Mouse (Mus musculus) neural tube, embryonic 11.5 days (tissue): ENCODE measurements around the gene Lrrn4cl. TPM values are rescaled to one million over a fixed set of nuclear protein-coding genes. Genes with fewer than 3 reads are reported as not detected.
A peak's percentile ranks its signal among the peaks of the same experiment; 100 is the strongest.

Source experiments
- ATAC-seq: fragments of 200-750 bp; cut with Nextera tagmentation; 2 replicates; pipeline ENCODE4 v1.8.0; 2017; ENCODE audit warnings: moderate number of reproducible peaks, mild to moderate bottlenecking, moderate TSS enrichment, moderate library complexity; ENCODE audit not compliant: insufficient read depth, low FRiP score, low TSS enrichment
- DNase-seq: peaks from one replicate; pipeline ENCODE4 v3.0.0-alpha.2; 2015; ENCODE audit warnings: low spot score
- H3K27ac ChIP-seq: fragments of 300-500 bp; sonication (generic); 2 replicates; pipeline ENCODE4 v1.5.1; 2014; ENCODE audit warnings: low read depth, mild to moderate bottlenecking, low read length
- H3K27me3 ChIP-seq: fragments of 300-500 bp; sonication (generic); 2 replicates; pipeline ENCODE4 v1.6.1; 2014; ENCODE audit warnings: mild to moderate bottlenecking, low read length, mixed read lengths; ENCODE audit not compliant: control insufficient read depth, insufficient read depth
- H3K36me3 ChIP-seq: fragments of 300-500 bp; sonication (generic); 2 replicates; pipeline ENCODE4 v1.6.1; 2014; ENCODE audit warnings: mild to moderate bottlenecking, low read length, moderate library complexity, mixed read lengths; ENCODE audit not compliant: control insufficient read depth, insufficient read depth
- H3K4me1 ChIP-seq: fragments of 300-500 bp; sonication (generic); 2 replicates; pipeline ENCODE4 v1.6.1; 2014; ENCODE audit warnings: low read length, mixed read lengths; ENCODE audit not compliant: control insufficient read depth, insufficient read depth
- H3K4me2 ChIP-seq: fragments of 300-500 bp; sonication (generic); 2 replicates; pipeline ENCODE4 v1.6.1; 2014; ENCODE audit warnings: low read depth, mild to moderate bottlenecking, moderate library complexity
- H3K4me3 ChIP-seq: fragments of 300-500 bp; sonication (generic); 2 replicates; pipeline ENCODE4 v1.5.1; 2014; ENCODE audit warnings: low read depth, low read length
- H3K9ac ChIP-seq: fragments of 300-500 bp; sonication (generic); 2 replicates; pipeline ENCODE4 v1.6.1; 2014; ENCODE audit warnings: mild to moderate bottlenecking, low read length
- H3K9me3 ChIP-seq: fragments of 300-500 bp; sonication (generic); 2 replicates; pipeline ENCODE4 v1.6.1; 2016; ENCODE audit warnings: low read length; ENCODE audit not compliant: control insufficient read depth
- WGBS: fragments of 180-500 bp; shearing (Covaris S2); extraction: QIAGEN DNeasy Blood & Tissue Kit; methylation state at CpG from one replicate; pipeline ENCODE4 v1.1.7; 2014; 5-methylcytosine and 5-hydroxymethylcytosine counted together
- polyA plus RNA-seq: library from polyadenylated mRNA; unstranded; fragments of >200 nt; fragmentation: Nextera tagmentation; extraction: Ambion mirVana; gene quantifications from 2 replicates; pipeline ENCODE4 v1.2.1, GENCODE M21; 2014

Lrrn4cl gene
- 0.32 and 0.44 TPM in 2 replicates for polyA plus RNA-seq

DNA sequence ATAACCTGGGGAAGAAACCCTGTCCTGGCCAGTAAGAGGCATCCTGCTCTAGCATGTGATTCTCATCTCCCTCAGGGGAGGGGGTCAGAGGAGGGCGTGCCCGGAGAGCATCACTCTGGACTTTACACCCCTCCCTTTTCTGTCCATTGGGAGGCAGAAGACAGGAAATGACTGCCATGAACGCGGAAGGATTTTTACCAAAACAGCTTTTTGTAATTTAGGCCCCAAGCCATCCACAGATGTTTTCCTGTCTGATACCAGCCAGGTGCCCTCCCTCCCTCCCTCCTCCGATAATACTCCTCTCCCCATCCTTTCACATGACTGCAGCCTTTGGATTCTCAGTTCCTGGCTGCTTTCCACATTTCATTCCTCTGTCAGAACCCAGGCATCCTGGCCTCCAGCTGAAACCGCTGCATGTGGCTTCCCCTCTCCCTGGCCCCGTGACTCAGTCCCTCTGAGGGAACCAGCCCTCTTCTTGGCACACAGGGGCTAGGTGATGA lies at the start of gene Lrrn4cl:
Lrrn4cl (plus strand) TSS at position 367 of the 500 bp plus-strand sequence.
- ATAC-seq: no peak
- 49% methylated on average over 7 of the region's 7 CpGs for WGBS
- Histone ChIP-seq H3K27ac (no peak within 1 kb of the TSS), H3K4me2 (no peak within 1 kb of the TSS), H3K27me3 (no peaks in the 10 kb centered on the region), H3K4me3 (no peak within 1 kb of the TSS), H3K36me3 (peaks cover 5% of the 10 kb centered on the region), H3K4me1 (no peaks in the 10 kb centered on the region), H3K9me3 (no peaks in the 10 kb centered on the region), H3K9ac (peak within 1 kb of the TSS; percentile 32; the same call in 1 of the 2 replicates)
- DNase-seq: peak; percentile 31

- peak; percentile 99 for ATAC-seq
- H3K4me1 ChIP-seq: peaks cover 13% of the 10 kb centered on the region
Measured at GRCm38 (mm10) chr19:8802130-8802821, 48.3 kb upstream of the Lrrn4cl start, which contains the start of gene Zbtb3. Gene Zbtb3, plus strand, starts transcription at chr19:8802555.

DNA sequence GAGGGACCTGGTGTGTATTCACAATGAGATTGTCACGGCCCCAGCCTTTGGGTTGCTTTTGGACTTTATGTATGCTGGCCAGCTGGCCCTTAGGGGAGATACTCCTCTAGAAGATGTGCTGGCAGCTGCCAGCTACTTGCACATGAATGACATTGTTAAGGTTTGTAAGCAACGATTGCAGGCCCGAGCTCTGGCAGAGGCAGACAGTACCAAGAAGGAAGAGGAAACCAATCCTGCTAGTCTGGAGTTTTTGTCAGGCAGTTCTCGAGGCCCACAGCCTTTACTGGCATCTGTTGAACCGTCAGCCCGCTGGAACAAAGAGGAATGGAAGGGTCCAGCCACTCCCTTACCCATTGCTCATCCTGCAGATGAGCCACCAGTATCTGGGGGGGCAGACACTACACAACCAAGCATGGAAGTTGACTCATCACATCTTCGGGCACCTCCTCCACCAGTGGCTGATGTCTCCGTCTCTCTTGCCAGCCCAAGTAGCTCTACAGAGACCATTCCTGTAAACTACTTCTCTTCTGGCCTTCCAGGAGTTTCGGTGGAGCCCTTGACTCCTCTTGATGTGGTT lies 47.3 kb upstream of the Lrrn4cl start:
- ATAC-seq (no peak), DNase-seq (no peak)
- Histone ChIP-seq H3K27ac (no peak overlapping the region), H3K9me3 (no peaks in the 10 kb centered on the region), H3K4me3 (peak overlapping the region; percentile 42; the same call in 1 of the 2 replicates), H3K36me3 (peaks cover 6% of the 10 kb centered on the region), H3K9ac (no peak overlapping the region), H3K4me1 (peaks cover 8% of the 10 kb centered on the region), H3K27me3 (no peaks in the 10 kb centered on the region), H3K4me2 (no peak overlapping the region)
- 93% methylated on average over 9 of the region's 9 CpGs for WGBS

More at GRCm38 (mm10) chr19:8802130-8802821, 48.3 kb upstream of the Lrrn4cl start, which contains the start of gene Zbtb3:
- H3K4me2 ChIP-seq: peak within 1 kb of the TSS; percentile 57
- H3K27me3 ChIP-seq: no peaks in the 10 kb centered on the region
- H3K9ac ChIP-seq: peak within 1 kb of the TSS; percentile 52
- no peaks in the 10 kb centered on the region for H3K9me3 ChIP-seq
- peak within 1 kb of the TSS; percentile 42 for H3K4me3 ChIP-seq
- under 1% methylated on average over 30 of the region's 30 CpGs for WGBS
- H3K36me3 ChIP-seq: peaks cover 6% of the 10 kb centered on the region
- peak; percentile 94 for DNase-seq
- 0 out of 2 replicates have a peak within 1 kb of the TSS, but pooled peaks have one; percentile 47 for H3K27ac ChIP-seq

GRCm38 (mm10) chr19:8803879-8804660 lies 46.5 kb upstream of the Lrrn4cl start:
- Histone ChIP-seq H3K9ac (no peak overlapping the region), H3K4me3 (no peak overlapping the region), H3K4me2 (no peak overlapping the region), H3K9me3 (no peaks in the 10 kb centered on the region), H3K27ac (no peak overlapping the region), H3K36me3 (peaks cover 8% of the 10 kb centered on the region), H3K4me1 (peaks cover 8% of the 10 kb centered on the region), H3K27me3 (no peaks in the 10 kb centered on the region)
- DNase-seq (no peak), ATAC-seq (no peak)
- WGBS: 93% methylated on average over 11 of the region's 11 CpGs

GRCm38 (mm10) chr19:8806810-8807209 lies 43.8 kb upstream of the Lrrn4cl start:
- Histone ChIP-seq H3K36me3 (peaks cover 11% of the 10 kb centered on the region), H3K9me3 (no peaks in the 10 kb centered on the region), H3K4me2 (no peak overlapping the region), H3K9ac (no peak overlapping the region), H3K4me1 (peaks cover 5% of the 10 kb centered on the region), H3K27ac (no peak overlapping the region), H3K4me3 (no peak overlapping the region), H3K27me3 (no peaks in the 10 kb centered on the region)
- ATAC-seq (no peak), DNase-seq (no peak)
- WGBS: 94% methylated on average over 5 of the region's 5 CpGs

DNA sequence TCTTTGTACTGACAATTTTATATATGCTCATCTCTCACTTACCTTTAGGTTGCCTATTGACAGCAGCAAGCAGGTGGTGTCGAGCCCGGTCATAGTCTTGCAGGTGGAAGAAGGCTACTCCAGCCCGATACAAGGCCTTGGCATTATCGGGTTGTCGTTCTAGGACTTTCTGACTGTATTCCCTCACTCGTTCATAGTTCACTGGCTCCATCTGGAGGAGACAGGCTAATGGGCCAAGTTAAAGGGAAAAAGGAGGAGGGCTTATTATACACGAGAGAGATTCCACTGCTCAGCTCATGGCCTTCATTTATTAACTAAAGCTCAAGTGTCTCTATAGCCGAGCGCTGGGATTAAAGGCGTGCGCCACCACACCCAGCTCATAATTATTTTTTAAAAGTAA lies 34.8 kb upstream of the Lrrn4cl start:
- Histone ChIP-seq H3K36me3 (peaks cover 12% of the 10 kb centered on the region), H3K9ac (no peak overlapping the region), H3K4me2 (no peak overlapping the region), H3K27me3 (no peaks in the 10 kb centered on the region), H3K9me3 (no peaks in the 10 kb centered on the region), H3K4me1 (peaks cover 15% of the 10 kb centered on the region), H3K27ac (no peak overlapping the region), H3K4me3 (no peak overlapping the region)
- 83% methylated on average over 11 of the region's 11 CpGs for WGBS
- DNase-seq: no peak
- ATAC-seq: no peak

DNA sequence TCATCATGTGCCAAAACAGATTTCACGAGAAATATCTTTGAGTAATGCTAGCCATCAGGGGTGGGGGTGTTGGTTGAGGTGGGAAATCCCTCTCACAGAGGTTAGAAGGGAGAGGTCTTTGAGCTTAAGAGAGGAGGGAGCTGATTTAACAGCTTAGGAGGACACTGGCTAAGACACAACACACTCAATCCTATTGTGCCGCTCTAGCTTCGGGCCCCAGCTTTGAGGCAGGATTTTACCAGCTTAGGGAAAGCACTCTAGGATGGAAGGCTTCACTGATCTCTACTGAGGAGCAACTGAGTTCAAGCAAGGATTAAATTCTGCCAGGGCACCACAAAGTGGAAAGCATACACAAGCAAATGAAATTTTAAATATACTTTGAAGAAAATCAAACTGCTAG lies 33.6 kb upstream of the Lrrn4cl start:
- 87% methylated on average over 3 of the region's 3 CpGs for WGBS
- peaks cover 9% of the 10 kb centered on the region; the same call in 1 of the 2 replicates for H3K36me3 ChIP-seq
- no peak for DNase-seq
- no peak overlapping the region for H3K27ac ChIP-seq
- no peak for ATAC-seq
- no peaks in the 10 kb centered on the region for H3K27me3 ChIP-seq
- H3K4me2 ChIP-seq: no peak overlapping the region; the same call in 1 of the 2 replicates
- H3K9ac ChIP-seq: no peak overlapping the region
- no peaks in the 10 kb centered on the region for H3K9me3 ChIP-seq
- H3K4me1 ChIP-seq: peaks cover 22% of the 10 kb centered on the region
- no peak overlapping the region for H3K4me3 ChIP-seq

DNA sequence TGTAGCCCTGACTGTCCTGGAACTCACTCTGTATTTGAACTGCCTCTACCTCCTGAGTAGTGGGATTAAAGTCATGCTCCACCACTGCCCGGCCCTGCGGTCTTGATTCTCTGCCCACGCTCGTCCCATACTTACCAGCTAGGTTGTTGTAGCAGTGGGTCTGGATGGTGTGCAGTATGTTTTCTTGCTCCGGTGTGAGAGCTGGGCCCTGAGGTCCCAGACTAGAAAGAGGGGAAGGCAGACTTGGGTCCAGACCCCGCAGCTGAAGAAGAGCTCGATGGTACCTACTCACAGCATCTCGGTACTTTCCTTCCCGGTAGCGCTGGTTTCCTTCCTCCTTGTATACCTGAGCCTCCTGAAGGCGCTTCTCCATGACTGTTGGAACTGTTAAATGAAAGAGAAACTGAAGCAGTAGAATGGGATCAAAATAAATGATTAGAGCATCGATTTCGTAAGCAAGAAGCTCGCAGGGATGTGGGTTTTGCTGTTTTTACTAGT lies 32.2 kb upstream of the Lrrn4cl start:
- no peak for ATAC-seq
- no peaks in the 10 kb centered on the region for H3K9me3 ChIP-seq
- peak overlapping the region; percentile 88 for H3K4me3 ChIP-seq
- peaks cover 30% of the 10 kb centered on the region for H3K4me1 ChIP-seq
- H3K4me2 ChIP-seq: peak overlapping the region; percentile 98
- no peak for DNase-seq
- H3K36me3 ChIP-seq: peaks cover 5% of the 10 kb centered on the region; the same call in 1 of the 2 replicates
- H3K9ac ChIP-seq: peak overlapping the region; percentile 58
- H3K27ac ChIP-seq: peak overlapping the region; percentile 98
- H3K27me3 ChIP-seq: no peaks in the 10 kb centered on the region
- WGBS: 31% methylated on average over 14 of the region's 14 CpGs
